Mouse (Mus musculus): ENCODE results near the gene Pknox2. TPM values are rescaled to one million over a fixed set of nuclear protein-coding genes. Genes with fewer than 3 reads are reported as not detected.

Gene Pknox2
- polyA plus RNA-seq, 1 experiment from 2014 or later = 21.3 TPM

DNA sequence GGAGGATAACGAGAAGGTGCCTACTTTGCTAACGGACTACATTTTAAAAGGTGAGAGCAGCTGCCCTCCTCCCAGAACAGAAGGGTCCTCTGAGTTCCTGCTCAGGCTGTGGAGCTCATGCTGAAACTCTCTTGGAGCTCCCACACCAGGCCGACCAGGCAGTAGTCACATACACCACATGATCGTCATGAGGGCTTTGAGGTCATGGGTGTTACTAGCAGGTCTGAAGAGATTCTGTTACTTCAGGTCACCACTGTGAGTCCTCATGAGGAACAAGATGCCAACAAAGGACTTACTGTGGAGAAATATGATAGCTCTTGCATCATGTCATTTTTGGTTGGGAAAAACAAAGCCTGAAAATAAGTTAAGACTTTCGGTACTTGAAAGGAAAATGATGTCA is 270.9 kb downstream of the Pknox2 start:
- no peaks in the 10 kb centered on the region for H3K27me3 ChIP-seq
- H3K36me3 ChIP-seq = peaks cover 89% of the 10 kb centered on the region
- H3K4me3 ChIP-seq = no peak overlapping the region
- peaks cover 1% of the 10 kb centered on the region for H3K4me1 ChIP-seq
- H3K9me3 ChIP-seq = no peaks in the 10 kb centered on the region
- H3K4me2 ChIP-seq (replicated peaks) = no peak overlapping the region
- H3K27ac ChIP-seq (replicated peaks) = no peak overlapping the region
- no peak for ATAC-seq (replicated peaks)
- 94% methylated on average over 5 of the region's 5 CpGs for WGBS
- H3K9ac ChIP-seq (replicated peaks) = no peak overlapping the region

DNA sequence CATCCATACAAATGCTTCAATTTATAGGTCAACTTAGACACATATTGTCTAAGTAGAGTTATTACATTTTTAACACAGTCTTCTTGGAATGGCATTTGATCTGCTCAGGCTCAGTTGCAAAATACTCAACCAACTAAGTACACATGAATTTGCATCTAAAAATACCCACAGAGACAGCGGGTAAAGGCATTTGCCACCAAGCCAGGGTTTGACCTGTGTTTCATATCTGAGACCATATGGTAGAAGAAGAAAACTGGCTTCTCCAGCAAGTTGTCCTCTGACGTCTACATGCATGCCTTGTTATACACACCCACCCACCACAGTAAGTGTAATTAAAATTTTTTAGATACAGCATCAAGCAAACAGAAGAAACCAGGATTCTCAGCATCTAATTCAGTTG is 273.4 kb downstream of the Pknox2 start:
- Histone ChIP-seq H3K36me3 (peaks cover 96% of the 10 kb centered on the region), H3K9ac (replicated peaks) (no peak overlapping the region), H3K4me3 (no peak overlapping the region), H3K27me3 (no peaks in the 10 kb centered on the region), H3K4me2 (replicated peaks) (no peak overlapping the region), H3K27ac (replicated peaks) (no peak overlapping the region), H3K4me1 (no peaks in the 10 kb centered on the region), H3K9me3 (no peaks in the 10 kb centered on the region)
- no peak for ATAC-seq (replicated peaks)
- WGBS = 84% methylated on average over 2 of the region's 2 CpGs

DNA sequence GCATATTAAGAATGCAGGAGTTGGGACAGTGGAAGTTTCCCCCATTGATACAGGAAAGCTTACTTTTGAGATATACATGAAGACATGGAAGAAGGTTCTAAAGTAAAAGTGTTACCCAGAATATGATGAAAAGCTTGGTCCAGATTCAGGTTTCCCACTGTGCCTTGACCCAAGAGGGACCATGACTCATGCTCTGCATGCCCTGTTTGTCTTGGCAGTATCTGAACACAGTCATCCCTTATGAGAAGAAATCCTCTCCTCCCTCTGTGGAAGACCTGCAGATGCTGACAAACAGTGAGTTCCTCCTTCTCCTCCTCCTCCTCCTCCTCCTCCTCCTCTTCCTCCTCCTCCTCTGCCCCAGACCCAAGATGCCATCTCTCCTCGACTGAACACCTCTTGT is 276.9 kb downstream of the Pknox2 start:
- Histone ChIP-seq H3K36me3 (peaks cover 93% of the 10 kb centered on the region), H3K4me1 (no peaks in the 10 kb centered on the region), H3K27ac (replicated peaks) (no peak overlapping the region), H3K4me2 (replicated peaks) (no peak overlapping the region), H3K9ac (replicated peaks) (no peak overlapping the region), H3K27me3 (no peaks in the 10 kb centered on the region), H3K9me3 (no peaks in the 10 kb centered on the region), H3K4me3 (no peak overlapping the region)
- WGBS = 64% methylated on average over 1 of the region's 1 CpGs
- ATAC-seq (replicated peaks) = no peak

GRCm38 (mm10) chr9:36868662-36869061 is 278.5 kb downstream of the Pknox2 start:
- no peaks in the 10 kb centered on the region for H3K4me1 ChIP-seq
- H3K9ac ChIP-seq (replicated peaks) = no peak overlapping the region
- 96% methylated on average over 6 of the region's 6 CpGs for WGBS
- no peak overlapping the region for H3K4me3 ChIP-seq
- H3K9me3 ChIP-seq = no peaks in the 10 kb centered on the region
- no peak overlapping the region for H3K4me2 ChIP-seq (replicated peaks)
- peaks cover 92% of the 10 kb centered on the region for H3K36me3 ChIP-seq
- H3K27ac ChIP-seq (replicated peaks) = no peak overlapping the region
- ATAC-seq (replicated peaks) = no peak
- H3K27me3 ChIP-seq = no peaks in the 10 kb centered on the region

DNA sequence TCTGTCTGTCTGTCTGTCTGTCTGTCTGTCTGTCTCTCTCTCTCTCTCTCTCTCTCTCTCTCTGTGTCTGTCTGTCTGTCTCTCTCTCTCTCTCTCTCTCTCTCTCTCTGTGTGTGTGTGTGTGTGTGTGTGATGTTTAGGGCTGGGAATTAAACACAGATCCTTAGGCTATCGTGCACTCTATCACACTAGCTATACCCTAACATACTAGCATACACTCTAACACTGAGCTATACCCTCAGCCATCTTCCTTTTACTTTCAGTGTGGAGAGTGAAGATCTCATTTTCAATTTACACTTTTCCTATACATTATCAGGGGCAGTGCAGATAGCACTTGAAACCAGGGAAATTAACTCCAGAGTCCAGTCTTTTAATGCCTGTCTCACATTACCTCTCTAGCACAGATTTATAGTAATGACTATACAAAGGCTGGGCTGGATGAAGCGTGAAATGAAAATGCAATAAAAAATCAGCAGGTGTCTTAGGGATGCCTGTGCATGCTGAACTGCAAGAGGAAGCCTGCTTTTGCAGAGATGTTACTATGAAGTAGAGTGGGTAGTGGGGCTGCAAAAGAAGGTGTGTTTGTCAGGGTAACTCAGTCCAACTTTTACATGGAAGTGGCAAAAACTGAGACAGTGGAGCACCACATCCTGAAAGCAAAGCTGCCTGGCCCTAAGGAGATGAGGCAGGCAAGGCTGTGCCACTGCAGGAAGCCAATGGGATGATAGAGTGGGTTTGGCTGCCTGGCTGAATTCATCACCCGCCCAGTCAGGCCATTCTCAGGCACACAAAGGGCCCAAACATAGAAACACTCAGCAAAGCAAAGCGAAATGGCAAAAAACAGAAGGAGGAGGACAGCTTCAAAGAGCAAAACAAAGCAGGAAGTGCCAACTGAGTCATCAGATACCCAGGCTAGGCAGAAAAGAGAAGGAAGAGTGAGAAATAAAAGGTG is 282.1 kb downstream of the Pknox2 start:
- Histone ChIP-seq H3K27ac (replicated peaks) (no peak overlapping the region), H3K4me2 (replicated peaks) (no peak overlapping the region), H3K9ac (replicated peaks) (no peak overlapping the region), H3K27me3 (no peaks in the 10 kb centered on the region), H3K36me3 (peaks cover 91% of the 10 kb centered on the region), H3K9me3 (no peaks in the 10 kb centered on the region), H3K4me1 (no peaks in the 10 kb centered on the region), H3K4me3 (no peak overlapping the region)
- no peak for ATAC-seq (replicated peaks)
- WGBS = 60% methylated on average over 4 of the region's 4 CpGs

DNA sequence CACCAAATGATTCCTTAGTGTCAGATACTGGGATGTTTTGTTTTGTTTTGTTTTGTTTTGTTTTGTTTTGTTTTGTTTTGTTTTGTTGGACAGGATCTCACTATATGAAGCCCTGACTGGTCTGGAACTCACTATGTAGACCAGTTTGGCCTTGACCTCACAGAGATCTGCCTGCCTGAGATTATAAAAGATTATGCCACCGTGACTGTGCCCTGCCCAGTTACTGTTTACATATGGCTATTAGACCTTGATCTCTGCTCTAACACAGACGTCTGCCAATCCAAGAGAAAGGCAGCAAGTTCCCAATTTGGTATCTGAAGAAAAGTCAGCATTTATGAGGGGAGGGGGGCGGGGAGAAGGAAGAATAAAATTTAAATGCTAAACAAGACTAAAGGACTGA is 283.5 kb downstream of the Pknox2 start:
- WGBS = 78% methylated on average over 3 of the region's 3 CpGs
- Histone ChIP-seq H3K4me1 (0 out of 2 replicates have a peak, but pooled peaks cover 2% of the 10 kb centered on the region), H3K4me2 (replicated peaks) (no peak overlapping the region), H3K36me3 (peaks cover 84% of the 10 kb centered on the region), H3K4me3 (no peak overlapping the region), H3K9ac (replicated peaks) (no peak overlapping the region), H3K27me3 (no peaks in the 10 kb centered on the region), H3K9me3 (no peaks in the 10 kb centered on the region), H3K27ac (replicated peaks) (no peak overlapping the region)
- no peak for ATAC-seq (replicated peaks)

GRCm38 (mm10) chr9:36862576-36862975 is 284.6 kb downstream of the Pknox2 start:
- no peak for ATAC-seq (replicated peaks)
- 85% methylated on average over 2 of the region's 2 CpGs for WGBS
- H3K4me2 ChIP-seq (replicated peaks) = no peak overlapping the region

DNA sequence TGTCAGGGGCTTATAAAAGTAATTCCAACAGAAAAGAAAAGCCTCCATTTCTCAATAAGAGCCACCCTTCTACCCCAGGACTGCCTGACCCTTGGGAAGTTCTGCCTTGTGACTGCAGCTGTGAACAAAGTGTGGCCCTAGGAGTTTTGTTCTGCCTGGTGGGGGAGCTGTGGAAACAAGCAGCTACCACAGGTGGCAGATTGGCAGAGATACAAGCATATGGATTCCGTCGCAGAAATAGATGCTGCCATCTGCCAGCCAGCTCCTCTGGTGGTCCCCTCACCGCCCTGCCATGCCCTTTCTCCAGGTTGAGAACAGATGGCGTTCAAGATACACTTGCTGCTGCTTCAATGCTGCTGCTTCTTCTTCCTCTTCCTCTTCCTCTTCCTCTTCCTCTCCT is 288.5 kb downstream of the Pknox2 start:
- H3K27me3 ChIP-seq = no peaks in the 10 kb centered on the region
- H3K27ac ChIP-seq (replicated peaks) = no peak overlapping the region
- H3K9ac ChIP-seq (replicated peaks) = no peak overlapping the region
- WGBS = 23% methylated on average over 4 of the region's 4 CpGs
- H3K4me1 ChIP-seq = peaks cover 12% of the 10 kb centered on the region; the same call in 1 of the 2 replicates
- H3K4me3 ChIP-seq = no peak overlapping the region
- peak; percentile 61; the same call in 1 of the 2 replicates for ATAC-seq (replicated peaks)
- peaks cover 71% of the 10 kb centered on the region for H3K36me3 ChIP-seq
- no peaks in the 10 kb centered on the region for H3K9me3 ChIP-seq
- no peak overlapping the region for H3K4me2 ChIP-seq (replicated peaks)

More at GRCm38 (mm10) chr9:36862576-36862975, 284.6 kb downstream of the Pknox2 start:
- Histone ChIP-seq H3K9me3 (no peaks in the 10 kb centered on the region), H3K27ac (replicated peaks) (no peak overlapping the region), H3K4me1 (peaks cover 10% of the 10 kb centered on the region; the same call in 1 of the 2 replicates), H3K4me3 (no peak overlapping the region), H3K36me3 (peaks cover 76% of the 10 kb centered on the region), H3K27me3 (no peaks in the 10 kb centered on the region), H3K9ac (replicated peaks) (no peak overlapping the region)

GRCm38 (mm10) chr9:36857476-36858117 is 289.6 kb downstream of the Pknox2 start:
- H3K4me1 ChIP-seq = peaks cover 12% of the 10 kb centered on the region; the same call in 1 of the 2 replicates
- no peak overlapping the region for H3K4me3 ChIP-seq
- no peaks in the 10 kb centered on the region for H3K27me3 ChIP-seq
- peak overlapping the region; percentile 2; the same call in 1 of the 2 replicates for H3K27ac ChIP-seq (replicated peaks)
- no peaks in the 10 kb centered on the region for H3K9me3 ChIP-seq
- WGBS = 11% methylated on average over 8 of the region's 8 CpGs
- ATAC-seq (replicated peaks) = no peak
- H3K36me3 ChIP-seq = peaks cover 63% of the 10 kb centered on the region
- H3K4me2 ChIP-seq (replicated peaks) = no peak overlapping the region
- H3K9ac ChIP-seq (replicated peaks) = no peak overlapping the region

- no peak for ATAC-seq (replicated peaks)
- Histone ChIP-seq H3K9me3 (no peaks in the 10 kb centered on the region), H3K4me2 (replicated peaks) (no peak overlapping the region), H3K4me3 (no peak overlapping the region), H3K27me3 (no peaks in the 10 kb centered on the region), H3K36me3 (peaks cover 64% of the 10 kb centered on the region), H3K27ac (replicated peaks) (no peak overlapping the region), H3K4me1 (peaks cover 12% of the 10 kb centered on the region; the same call in 1 of the 2 replicates), H3K9ac (replicated peaks) (no peak overlapping the region)
- WGBS = 71% methylated on average over 2 of the region's 2 CpGs
These were observed 290.9 kb downstream of the Pknox2 start for GRCm38 (mm10) chr9:36856351-36856750.

- H3K4me1 ChIP-seq = no peaks in the 10 kb centered on the region
- no peaks in the 10 kb centered on the region for H3K9me3 ChIP-seq
- no peaks in the 10 kb centered on the region for H3K27me3 ChIP-seq
- H3K4me2 ChIP-seq (replicated peaks) = no peak overlapping the region
- no peak for ATAC-seq (replicated peaks)
- no peak overlapping the region for H3K4me3 ChIP-seq
- no peak overlapping the region for H3K9ac ChIP-seq (replicated peaks)
- no peak overlapping the region for H3K27ac ChIP-seq (replicated peaks)
- 95% methylated on average over 2 of the region's 2 CpGs for WGBS
- peaks cover 78% of the 10 kb centered on the region for H3K36me3 ChIP-seq
These were observed 295.0 kb downstream of the Pknox2 start for GRCm38 (mm10) chr9:36852175-36852574.

DNA sequence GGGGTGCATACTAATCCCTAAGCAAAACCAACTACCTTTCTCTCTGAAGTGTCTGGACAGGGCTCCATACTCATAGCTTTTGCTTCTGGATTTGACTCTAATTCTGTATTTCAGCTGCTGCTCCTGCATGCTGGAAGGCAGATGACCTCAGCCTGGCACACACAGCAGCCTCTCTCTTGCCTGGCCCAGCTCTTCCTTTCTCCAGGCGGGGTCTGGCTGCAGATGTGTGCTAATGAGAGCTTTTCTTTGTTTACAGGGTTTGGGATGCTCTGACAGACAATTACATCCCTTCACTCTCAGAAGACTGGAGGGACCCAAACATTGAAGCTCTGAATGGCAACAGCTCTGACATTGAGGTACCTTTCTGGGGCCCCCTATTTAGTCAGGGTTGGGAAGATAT is 297.1 kb downstream of the Pknox2 start:
- 47% methylated on average over 1 of the region's 1 CpGs for WGBS
- ATAC-seq (replicated peaks) = no peak
- no peak overlapping the region for H3K27ac ChIP-seq (replicated peaks)

More for the DNA sequence above, 297.1 kb downstream of the Pknox2 start:
- Histone ChIP-seq H3K9ac (replicated peaks) (no peak overlapping the region), H3K36me3 (peaks cover 81% of the 10 kb centered on the region), H3K4me2 (replicated peaks) (no peak overlapping the region), H3K4me1 (no peaks in the 10 kb centered on the region), H3K9me3 (no peaks in the 10 kb centered on the region), H3K4me3 (no peak overlapping the region), H3K27me3 (no peaks in the 10 kb centered on the region)

Measured in forebrain, embryonic 15.5 days (tissue).